Mouse (Mus musculus): ENCODE results near the gene Chmp4b. TPM values are rescaled to one million over a fixed set of nuclear protein-coding genes. Genes with fewer than 3 reads are reported as not detected.

Chmp4b gene
- 10 to 100 TPM; 91.1 to 97.2 TPM for total RNA-seq (2021)
- long read RNA-seq, experiment 1, partial matches to known transcripts = 1 of 3 reads
- long read RNA-seq, experiment 1, other reads (novel, unspliced or antisense) = 2 of 3 reads
- long read RNA-seq, experiment 2, partial matches to known transcripts = 1 of 7 reads
- long read RNA-seq, experiment 2, other reads (novel, unspliced or antisense) = 6 of 7 reads

- intact Hi-C loops (cut with DNase I; ENCODE audit: low total_unique reads) = no loop called here
- no peak for DNase-seq
Observed at GRCm38 (mm10) chr2:154651363-154651762, at the start of gene Chmp4b. Chmp4b (plus strand) TSS chr2:154651705.

GRCm38 (mm10) chr2:154603007-154603637 is 48.4 kb upstream of the Chmp4b start:
- DNase-seq = no peak
- intact Hi-C loops (cut with DNase I; ENCODE audit: low total_unique reads) = no loop called here

GRCm38 (mm10) chr2:154603638-154604153 is 47.8 kb upstream of the Chmp4b start, which contains the start of gene Pxmp4:
Pxmp4 (minus strand) TSS chr2:154603708.
- peak; percentile 97 for DNase-seq
- intact Hi-C loops (cut with DNase I; ENCODE audit: low total_unique reads) = no loop called here

GRCm38 (mm10) chr2:154604156-154604555 is 47.3 kb upstream of the Chmp4b start:
- DNase-seq = no peak
- intact Hi-C loops (cut with DNase I; ENCODE audit: low total_unique reads) = no loop called here

- DNase-seq = no peak
- intact Hi-C loops (cut with DNase I; ENCODE audit: low total_unique reads) = no loop called here
Observed at GRCm38 (mm10) chr2:154606965-154607364, 44.5 kb upstream of the Chmp4b start.

GRCm38 (mm10) chr2:154609050-154609767 is 42.3 kb upstream of the Chmp4b start:
- intact Hi-C loops (cut with DNase I; ENCODE audit: low total_unique reads) = no loop called here
- DNase-seq = no peak

GRCm38 (mm10) chr2:154613118-154614115 is 38.1 kb upstream of the Chmp4b start, which contains the start of the genes Zfp341 and 4930519P11Rik:
Zfp341 (plus strand) TSS chr2:154613297.
4930519P11Rik (minus strand) TSS chr2:154613437.
- peak; percentile 92 for DNase-seq

GRCm38 (mm10) chr2:154614841-154615576 is 36.5 kb upstream of the Chmp4b start:
- intact Hi-C loops (cut with DNase I; ENCODE audit: low total_unique reads) = loop anchor here (5.0 kb wide), 1 partner anchor 63 kb away; the partner anchor contains the start of gene Actl10
- no peak for DNase-seq

More at GRCm38 (mm10) chr2:154613118-154614115, 38.1 kb upstream of the Chmp4b start, which contains the start of the genes Zfp341 and 4930519P11Rik:
- intact Hi-C loops (cut with DNase I; ENCODE audit: low total_unique reads) = loop anchor here (5.0 kb wide), 1 partner anchor 61 kb away; the partner anchor contains the start of gene Actl10

GRCm38 (mm10) chr2:154615674-154616073 is 35.8 kb upstream of the Chmp4b start:
- intact Hi-C loops (cut with DNase I; ENCODE audit: low total_unique reads) = no loop called here
- DNase-seq = no peak

- DNase-seq = no peak
- intact Hi-C loops (cut with DNase I; ENCODE audit: low total_unique reads) = no loop called here
Observed at GRCm38 (mm10) chr2:154617061-154617460, 34.4 kb upstream of the Chmp4b start.

- no peak for DNase-seq
- intact Hi-C loops (cut with DNase I; ENCODE audit: low total_unique reads) = loop anchor here (10.0 kb wide), 1 partner anchor 207 kb away; no protein-coding TSS in a partner anchor
Observed at GRCm38 (mm10) chr2:154621684-154622083, 29.8 kb upstream of the Chmp4b start.

- intact Hi-C loops (cut with DNase I; ENCODE audit: low total_unique reads) = loop anchor here (10.0 kb wide), 1 partner anchor 209 kb away; no protein-coding TSS in a partner anchor
- no peak for DNase-seq
Observed at GRCm38 (mm10) chr2:154624137-154624536, 27.4 kb upstream of the Chmp4b start.

GRCm38 (mm10) chr2:154630531-154630930 is 21.0 kb upstream of the Chmp4b start:
- DNase-seq = no peak

GRCm38 (mm10) chr2:154632203-154632780 is 19.2 kb upstream of the Chmp4b start:
- intact Hi-C loops (cut with DNase I; ENCODE audit: low total_unique reads) = no loop called here
- no peak for DNase-seq

More at GRCm38 (mm10) chr2:154630531-154630930, 21.0 kb upstream of the Chmp4b start:
- intact Hi-C loops (cut with DNase I; ENCODE audit: low total_unique reads) = no loop called here

GRCm38 (mm10) chr2:154633039-154633742 is 18.3 kb upstream of the Chmp4b start:
- intact Hi-C loops (cut with DNase I; ENCODE audit: low total_unique reads) = no loop called here
- DNase-seq = no peak

- DNase-seq = no peak
- intact Hi-C loops (cut with DNase I; ENCODE audit: low total_unique reads) = no loop called here
Observed at GRCm38 (mm10) chr2:154633876-154634644, 17.4 kb upstream of the Chmp4b start.
